Mouse (Mus musculus) midbrain, postnatal 0 days (tissue): ENCODE measurements around the gene Dirc2. TPM values are rescaled to one million over a fixed set of nuclear protein-coding genes. Genes with fewer than 3 reads are reported as not detected.

Source experiments
- ATAC-seq: fragments of 200-750 bp; cut with Nextera tagmentation; 2 replicates; pipeline ENCODE4 v1.8.0; 2017; ENCODE audit warnings: moderate number of reproducible peaks, mild to moderate bottlenecking, moderate TSS enrichment, moderate library complexity; ENCODE audit not compliant: low FRiP score
- DNase-seq: peaks from one replicate; pipeline ENCODE4 v3.0.0-alpha.2; 2015; ENCODE audit warnings: low spot score
- H3K27ac ChIP-seq: fragments of 300-500 bp; sonication (generic); 2 replicates; pipeline ENCODE4 v1.5.1; 2014; ENCODE audit warnings: low read depth, mild to moderate bottlenecking, low read length, mixed read lengths
- H3K27me3 ChIP-seq: fragments of 300-500 bp; sonication (generic); 2 replicates; pipeline ENCODE4 v1.6.1; 2014; ENCODE audit warnings: low read length, control low read depth, mixed read lengths; ENCODE audit not compliant: insufficient read depth
- H3K36me3 ChIP-seq: fragments of 300-500 bp; sonication (generic); 2 replicates; pipeline ENCODE4 v1.6.1; 2014; ENCODE audit warnings: low read length, control low read depth, mixed read lengths; ENCODE audit not compliant: insufficient read depth
- H3K4me1 ChIP-seq: fragments of 300-500 bp; sonication (generic); 2 replicates; pipeline ENCODE4 v1.6.1; 2014; ENCODE audit warnings: mild to moderate bottlenecking, control low read depth, antibody characterized with exemption, low read length, mixed read lengths; ENCODE audit not compliant: insufficient read depth
- H3K4me2 ChIP-seq: fragments of 300-500 bp; sonication (generic); 2 replicates; pipeline ENCODE4 v1.6.1; 2014; ENCODE audit warnings: low read depth, mild to moderate bottlenecking, low read length, mixed read lengths; ENCODE audit not compliant: poor library complexity, severe bottlenecking
- H3K4me3 ChIP-seq: fragments of 300-500 bp; sonication (generic); 2 replicates; pipeline ENCODE4 v1.5.1; 2014; ENCODE audit warnings: low read depth, mild to moderate bottlenecking, low read length, moderate library complexity
- H3K9ac ChIP-seq: fragments of 300-500 bp; sonication (generic); replicated peaks from 2 replicates; pipeline ENCODE4 v1.6.1; 2014; ENCODE audit warnings: mild to moderate bottlenecking, low read length, moderate library complexity, mixed read lengths; ENCODE audit not compliant: poor library complexity, severe bottlenecking
- H3K9me3 ChIP-seq: fragments of 300-500 bp; sonication (generic); 2 replicates; pipeline ENCODE4 v1.6.1; 2016; ENCODE audit warnings: low read length, control low read depth
- CTCF ChIP-seq: IDR thresholded peaks from 2 replicates; pipeline ENCODE4 v1.5.1; 2016; ENCODE audit warnings: antibody characterized with exemption, mild to moderate bottlenecking
- WGBS: fragments of 180-500 bp; shearing (Covaris S2); extraction: QIAGEN DNeasy Blood & Tissue Kit; methylation state at CpG from one replicate; pipeline ENCODE4 v1.1.7; 2014; 5-methylcytosine and 5-hydroxymethylcytosine counted together
- polyA plus RNA-seq: library from polyadenylated mRNA; unstranded; fragments of >200 nt; fragmentation: Nextera tagmentation; extraction: Ambion mirVana; gene quantifications from 2 replicates; pipeline ENCODE4 v1.2.1, GENCODE M21; 2015
- total RNA-seq: library from RNA; depleted of rRNA; stranded (reverse); fragments of >200 nt; gene quantifications from 2 replicates; pipeline ENCODE4 v1.2.3, GENCODE M21; 2014

Dirc2 gene
- total and polyA plus RNA-seq, 2 experiments from 2014 or later, result 35.2 to 87.8 TPM

GRCm38 (mm10) chr16:35787163-35787562 lies 18.0 kb upstream of the Dirc2 start:
- WGBS, result 77% methylated on average over 6 of the region's 6 CpGs
- Histone ChIP-seq H3K27me3 (no peaks in the 10 kb centered on the region), H3K36me3 (0 out of 2 replicates have a peak, but pooled peaks cover 3% of the 10 kb centered on the region), H3K9me3 (no peaks in the 10 kb centered on the region), H3K4me2 (no peak overlapping the region), H3K9ac (no peak overlapping the region), H3K4me3 (no peak overlapping the region), H3K4me1 (no peaks in the 10 kb centered on the region), H3K27ac (no peak overlapping the region)
- no peak for TF ChIP-seq CTCF
- no peak for ATAC-seq
- peak; percentile 3 for DNase-seq

- ATAC-seq, result no peak
- no peak overlapping the region for H3K27ac ChIP-seq
- H3K36me3 ChIP-seq, result 0 out of 2 replicates have a peak, but pooled peaks cover 3% of the 10 kb centered on the region
- no peak overlapping the region for H3K4me2 ChIP-seq
- no peak for DNase-seq
- H3K27me3 ChIP-seq, result no peaks in the 10 kb centered on the region
- WGBS, result 88% methylated on average over 7 of the region's 7 CpGs
- no peak overlapping the region for H3K4me3 ChIP-seq
- H3K9me3 ChIP-seq, result no peaks in the 10 kb centered on the region
- no peak overlapping the region for H3K9ac ChIP-seq
- no peak for TF ChIP-seq CTCF
- H3K4me1 ChIP-seq, result no peaks in the 10 kb centered on the region
Observed at GRCm38 (mm10) chr16:35784134-35784725, 15.1 kb upstream of the Dirc2 start.

- no peak for TF ChIP-seq CTCF
- ATAC-seq, result no peak
- 86% methylated on average over 3 of the region's 3 CpGs for WGBS
Observed at GRCm38 (mm10) chr16:35783207-35783573, 14.0 kb upstream of the Dirc2 start.

GRCm38 (mm10) chr16:35782451-35783206 lies 13.5 kb upstream of the Dirc2 start:
- H3K4me1 ChIP-seq, result no peaks in the 10 kb centered on the region
- no peak overlapping the region for H3K4me2 ChIP-seq
- no peak overlapping the region for H3K27ac ChIP-seq
- ATAC-seq (no peak), DNase-seq (no peak)
- WGBS, result 85% methylated on average over 13 of the region's 13 CpGs
- no peaks in the 10 kb centered on the region for H3K36me3 ChIP-seq
- H3K9ac ChIP-seq, result no peak overlapping the region
- H3K9me3 ChIP-seq, result no peaks in the 10 kb centered on the region
- no peaks in the 10 kb centered on the region for H3K27me3 ChIP-seq
- no peak overlapping the region for H3K4me3 ChIP-seq
- TF ChIP-seq CTCF, result no peak

More at GRCm38 (mm10) chr16:35783207-35783573, 14.0 kb upstream of the Dirc2 start:
- Histone ChIP-seq H3K4me2 (no peak overlapping the region), H3K27me3 (no peaks in the 10 kb centered on the region), H3K4me3 (no peak overlapping the region), H3K9me3 (no peaks in the 10 kb centered on the region), H3K4me1 (no peaks in the 10 kb centered on the region), H3K9ac (no peak overlapping the region), H3K36me3 (0 out of 2 replicates have a peak, but pooled peaks cover 1% of the 10 kb centered on the region), H3K27ac (no peak overlapping the region)
- no peak for DNase-seq

- Histone ChIP-seq H3K36me3 (no peaks in the 10 kb centered on the region), H3K27me3 (no peaks in the 10 kb centered on the region), H3K9me3 (no peaks in the 10 kb centered on the region), H3K9ac (no peak overlapping the region), H3K4me2 (no peak overlapping the region), H3K4me1 (no peaks in the 10 kb centered on the region), H3K4me3 (no peak overlapping the region), H3K27ac (no peak overlapping the region)
- WGBS, result 89% methylated on average over 5 of the region's 5 CpGs
- ATAC-seq (no peak), DNase-seq (no peak)
- no peak for TF ChIP-seq CTCF
Observed at GRCm38 (mm10) chr16:35781651-35782050, 12.5 kb upstream of the Dirc2 start.

GRCm38 (mm10) chr16:35781096-35781495 lies 11.9 kb upstream of the Dirc2 start:
- H3K9ac ChIP-seq, result no peak overlapping the region
- 88% methylated on average over 9 of the region's 9 CpGs for WGBS
- DNase-seq (no peak), ATAC-seq (no peak)
- TF ChIP-seq CTCF, result no peak
- no peaks in the 10 kb centered on the region for H3K36me3 ChIP-seq
- no peaks in the 10 kb centered on the region for H3K27me3 ChIP-seq
- H3K9me3 ChIP-seq, result no peaks in the 10 kb centered on the region
- no peak overlapping the region for H3K4me3 ChIP-seq
- H3K27ac ChIP-seq, result no peak overlapping the region
- H3K4me2 ChIP-seq, result no peak overlapping the region
- H3K4me1 ChIP-seq, result no peaks in the 10 kb centered on the region
